8 mouse cellular contexts compared by ENCODE assay signal in the genomic region with DNA sequence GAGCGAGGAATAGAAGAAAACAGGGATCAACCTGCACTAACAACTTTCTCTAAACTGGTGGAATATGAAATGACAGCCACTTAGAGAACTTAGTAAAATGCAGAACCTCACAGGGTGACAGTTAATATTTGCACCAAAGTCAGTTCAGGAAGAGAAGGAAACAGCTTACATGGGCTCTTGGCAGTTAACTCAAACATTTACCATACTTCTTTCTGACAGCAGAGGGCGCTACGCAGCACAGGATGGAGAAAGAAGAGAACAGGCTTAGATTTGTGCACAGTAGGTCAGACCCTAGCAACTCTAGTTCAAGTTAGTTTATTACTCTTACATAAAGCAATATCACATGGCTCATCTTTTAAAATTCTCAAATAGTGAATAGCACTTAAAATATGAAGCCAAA.
A peak's percentile ranks its signal among the peaks of the same experiment; 100 is the strongest.
DNase-seq lines count a peak whose midpoint lies in the region; ATAC-seq and TF ChIP-seq lines count a peak whose summit lies in the region.

No protein-coding gene starts in this region.

- H3K36me3 ChIP-seq in hindbrain, embryonic 11.5 days (ENCODE audit: control insufficient read depth, insufficient read depth, low read length) = no peaks in the 10 kb centered on the region
- H3K36me3 ChIP-seq in hindbrain, embryonic 16.5 days (ENCODE audit: control insufficient read depth, insufficient read depth, low read length) = no peaks in the 10 kb centered on the region
- no peaks in the 10 kb centered on the region for H3K36me3 ChIP-seq in G1E (replicated peaks)
- no peaks in the 10 kb centered on the region for H3K36me3 ChIP-seq in midbrain, postnatal 0 days (ENCODE audit: insufficient read depth, low read length)

- H3K4me1 ChIP-seq in hindbrain, embryonic 11.5 days (replicated peaks; ENCODE audit: control insufficient read depth, insufficient read depth, low read length) = peaks cover 3% of the 10 kb centered on the region; the same call in 1 of the 2 replicates
- H3K4me1 ChIP-seq in hindbrain, embryonic 16.5 days (ENCODE audit: control insufficient read depth, insufficient read depth, low read depth, low read length) = 0 out of 2 replicates have a peak, but pooled peaks cover 2% of the 10 kb centered on the region
- H3K4me1 ChIP-seq in G1E (ENCODE audit: insufficient read depth, low read depth, low read length) = 0 out of 2 replicates have a peak, but pooled peaks cover 4% of the 10 kb centered on the region
- no peaks in the 10 kb centered on the region for H3K4me1 ChIP-seq in midbrain, postnatal 0 days (ENCODE audit: insufficient read depth, low read length)

- no peak for ATAC-seq in hindbrain, embryonic 11.5 days (ENCODE audit: low FRiP score)
- ATAC-seq in hindbrain, embryonic 16.5 days = no peak
- ATAC-seq in G1E (ENCODE audit: extremely low read depth, insufficient number of reproducible peaks, low FRiP score, poor library complexity, severe bottlenecking) = no peak
- ATAC-seq in midbrain, postnatal 0 days (ENCODE audit: low FRiP score) = no peak

- no peak overlapping the region for H3K27ac ChIP-seq in hindbrain, embryonic 11.5 days (ENCODE audit: low read depth, low read length)
- H3K27ac ChIP-seq in hindbrain, embryonic 16.5 days (ENCODE audit: low read depth, low read length) = no peak overlapping the region
- no peak overlapping the region for H3K27ac ChIP-seq in midbrain, postnatal 0 days (ENCODE audit: low read depth, low read length)

- H3K27me3 ChIP-seq in hindbrain, embryonic 11.5 days (ENCODE audit: control insufficient read depth, insufficient read depth, low read length) = no peaks in the 10 kb centered on the region
- H3K27me3 ChIP-seq in hindbrain, embryonic 16.5 days (replicated peaks; ENCODE audit: control insufficient read depth, insufficient read depth, low read length) = no peaks in the 10 kb centered on the region
- H3K27me3 ChIP-seq in G1E (ENCODE audit: insufficient read depth, low read length) = peaks cover 3% of the 10 kb centered on the region; the same call in 1 of the 2 replicates
- H3K27me3 ChIP-seq in midbrain, postnatal 0 days (ENCODE audit: insufficient read depth, low read length) = no peaks in the 10 kb centered on the region

- 37% methylated on average over 3 of the region's 3 CpGs for WGBS in hindbrain, embryonic 11.5 days
- 33% methylated on average over 3 of the region's 3 CpGs for WGBS in hindbrain, embryonic 16.5 days
- WGBS in midbrain, postnatal 0 days = 33% methylated on average over 3 of the region's 3 CpGs

- TF ChIP-seq CTCF in G1E (IDR thresholded peaks at IDR 0.05; ENCODE audit: low read depth, low read length) = peak; percentile 39; the same call in 1 of the 2 replicates
- TF ChIP-seq CTCF in midbrain, postnatal 0 days (IDR thresholded peaks at IDR 0.05) = peak; percentile 87

- H3K9me3 ChIP-seq in hindbrain, embryonic 11.5 days (ENCODE audit: control insufficient read depth, low read length) = no peaks in the 10 kb centered on the region
- H3K9me3 ChIP-seq in hindbrain, embryonic 16.5 days (ENCODE audit: control insufficient read depth, low read length) = no peaks in the 10 kb centered on the region; the same call in 1 of the 2 replicates
- peaks cover 3% of the 10 kb centered on the region for H3K9me3 ChIP-seq in G1E (replicated peaks)
- no peaks in the 10 kb centered on the region for H3K9me3 ChIP-seq in midbrain, postnatal 0 days (ENCODE audit: low read length)

- no peak overlapping the region for H3K4me2 ChIP-seq in hindbrain, embryonic 11.5 days (replicated peaks; ENCODE audit: low read depth, low read length)
- H3K4me2 ChIP-seq in hindbrain, embryonic 16.5 days (ENCODE audit: low read length) = no peak overlapping the region
- no peak overlapping the region for H3K4me2 ChIP-seq in midbrain, postnatal 0 days (ENCODE audit: low read depth, low read length, poor library complexity, severe bottlenecking)

- peak; percentile 78 for DNase-seq in hindbrain, embryonic 11.5 days (ENCODE audit: low spot score)
- no peak for DNase-seq in G1E (ENCODE audit: low spot score)
- DNase-seq in cerebellum, adult 9-10 months = peak; percentile 83
- DNase-seq in gastrocnemius, postnatal 4 days (ENCODE audit: low spot score in 2 of 2) = peak; percentile 54 to 73
- DNase-seq in layer of hippocampus, postnatal 10 days (ENCODE audit: low spot score in 2 of 2) = peak; percentile 80 to 82
- DNase-seq in midbrain, postnatal 0 days (ENCODE audit: low spot score) = peak; percentile 67
- peak; percentile 54 for DNase-seq in thymus, postnatal 14 days

- no peak overlapping the region for H3K4me3 ChIP-seq in hindbrain, embryonic 11.5 days (ENCODE audit: low read depth, low read length)
- no peak overlapping the region for H3K4me3 ChIP-seq in hindbrain, embryonic 16.5 days (ENCODE audit: low read length)
- no peak overlapping the region for H3K4me3 ChIP-seq in G1E (ENCODE audit: low read depth, low read length)
- H3K4me3 ChIP-seq in midbrain, postnatal 0 days (ENCODE audit: low read depth, low read length) = no peak overlapping the region

- no peak overlapping the region for H3K9ac ChIP-seq in hindbrain, embryonic 11.5 days (ENCODE audit: low read depth, low read length)
- no peak overlapping the region for H3K9ac ChIP-seq in hindbrain, embryonic 16.5 days (ENCODE audit: low read depth, low read length)
- no peak overlapping the region for H3K9ac ChIP-seq in midbrain, postnatal 0 days (replicated peaks; ENCODE audit: low read length, poor library complexity, severe bottlenecking)
